Mouse (Mus musculus) lung, postnatal 0 days (tissue): ENCODE results near the gene Ddx49.

Experiments
- CTCF ChIP-seq: IDR thresholded peaks from 2 replicates; pipeline ENCODE4 v1.5.1; 2016; ENCODE audit warnings: antibody characterized with exemption, mild to moderate bottlenecking
- EP300 ChIP-seq: IDR thresholded peaks from 2 replicates; pipeline ENCODE4 v1.6.1; 2016; ENCODE audit warnings: antibody characterized with exemption, mild to moderate bottlenecking, control low read depth

- TF ChIP-seq EP300 (no peak), CTCF (peak; percentile 69)
Measured at GRCm38 (mm10) chr8:70330741-70331364, 28.6 kb upstream of the Ddx49 start.
